Mouse (Mus musculus) skeletal muscle tissue, adult 2 months (tissue): ENCODE measurements around the gene Marcks.
A peak's percentile ranks its signal among the peaks of the same experiment; 100 is the strongest.

Experiments used
- DNase-seq: peaks from one replicate; pipeline ENCODE4 v3.0.0-alpha.2; 2012; ENCODE audit warnings: low read depth, low spot score

The Marcks gene

DNA sequence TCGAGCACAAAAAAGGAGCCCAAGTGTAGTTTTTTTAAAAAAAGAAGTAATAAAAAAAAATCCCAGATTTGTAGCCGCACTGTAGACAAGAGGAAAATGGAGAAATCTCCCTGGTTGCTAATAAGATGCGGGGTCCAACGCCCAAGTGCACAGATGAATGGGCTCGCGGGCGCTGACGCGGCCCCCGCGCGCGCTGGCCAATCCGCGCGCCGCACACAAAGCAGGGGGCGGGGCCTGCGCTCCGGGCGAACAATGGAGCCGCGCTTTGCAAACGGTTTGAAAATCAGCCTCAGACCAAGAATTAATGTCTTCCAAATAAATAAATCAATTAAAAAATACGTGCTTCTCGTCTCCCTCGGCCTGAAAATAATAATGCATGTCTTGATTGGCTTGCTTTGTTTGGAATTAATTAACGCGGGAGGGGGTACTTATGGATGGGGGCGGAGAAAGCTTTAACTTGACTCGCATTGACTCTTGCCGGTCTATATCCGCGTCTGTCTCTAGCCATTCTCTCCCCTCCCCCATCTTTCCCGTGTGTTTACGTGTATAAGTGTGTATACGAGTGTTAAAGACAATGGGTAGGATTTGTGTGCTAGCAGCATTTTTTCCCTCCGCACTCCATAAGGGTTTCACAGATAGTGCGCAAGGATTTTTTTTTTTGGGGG is at the start of gene Marcks:
Marcks (minus strand) TSS at position 143 of the 665 bp plus-strand sequence.
- peak; percentile 71 for DNase-seq

DNA sequence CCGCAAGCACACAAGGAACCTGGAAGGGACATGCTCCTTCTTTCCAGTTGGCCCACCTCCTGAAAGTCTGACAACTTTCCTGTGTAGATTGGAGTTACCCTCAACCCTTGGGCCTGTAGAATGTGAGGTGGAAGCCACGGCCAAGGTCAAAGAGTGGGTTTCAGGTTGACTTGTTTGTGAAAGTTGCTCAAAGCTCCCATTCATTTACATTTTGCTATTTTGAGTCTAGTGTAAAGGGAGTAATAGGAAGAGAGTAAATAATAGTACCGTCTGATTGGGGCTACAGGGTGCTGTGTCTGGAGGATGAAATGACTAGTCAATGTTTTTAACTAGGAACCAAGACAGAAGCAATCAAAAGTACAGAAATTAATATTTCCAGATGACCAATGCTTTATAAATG is 38.4 kb upstream of the Marcks start:
- no peak for DNase-seq

GRCm38 (mm10) chr10:37172416-37172950 is 33.8 kb upstream of the Marcks start:
- no peak for DNase-seq

GRCm38 (mm10) chr10:37171711-37172415 is 33.1 kb upstream of the Marcks start:
- no peak for DNase-seq

GRCm38 (mm10) chr10:37170878-37171277 is 32.2 kb upstream of the Marcks start:
- no peak for DNase-seq

DNA sequence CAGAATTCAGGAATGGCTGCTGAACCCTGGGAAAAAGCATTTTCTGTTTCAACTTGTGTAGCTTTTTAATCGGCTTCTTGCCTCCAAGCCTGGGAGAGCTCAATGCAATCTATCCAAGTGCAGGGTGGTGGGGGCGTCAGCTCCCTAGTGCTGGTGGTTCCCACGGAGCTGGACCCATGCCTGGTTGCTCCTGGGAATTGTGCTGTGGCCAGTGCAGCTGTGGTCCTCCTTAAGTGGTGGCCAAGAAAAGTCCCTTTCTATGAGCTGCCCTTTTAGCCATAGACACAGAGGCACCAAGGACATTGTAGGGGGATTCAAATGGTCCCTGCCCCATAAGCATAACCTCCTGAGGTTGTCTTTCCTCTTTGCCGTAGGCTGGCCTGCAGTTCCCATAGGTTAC is 31.7 kb upstream of the Marcks start:
- peak; percentile 71 for DNase-seq

- DNase-seq, result no peak
Measured at GRCm38 (mm10) chr10:37167527-37167926, 28.8 kb upstream of the Marcks start.

DNA sequence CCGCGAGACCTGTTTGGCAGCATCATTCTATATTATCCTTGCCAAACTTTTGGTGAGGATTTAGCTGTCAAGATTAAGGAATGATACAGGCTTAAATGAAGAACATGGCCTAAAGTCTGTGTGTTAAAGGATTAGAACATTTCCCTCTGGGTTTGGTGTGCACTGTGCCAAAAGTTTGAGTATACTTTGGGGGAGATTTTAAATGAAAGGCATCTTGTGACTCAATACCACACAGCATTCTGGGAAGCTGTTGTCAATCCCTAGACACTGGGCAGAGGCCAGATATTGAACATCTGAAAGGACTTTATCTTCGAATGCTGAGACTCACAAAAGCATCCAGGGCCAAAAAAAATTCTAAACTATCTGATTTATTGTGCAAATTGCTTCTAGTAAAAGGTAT is 21.0 kb upstream of the Marcks start:
- DNase-seq, result peak; percentile 52

DNA sequence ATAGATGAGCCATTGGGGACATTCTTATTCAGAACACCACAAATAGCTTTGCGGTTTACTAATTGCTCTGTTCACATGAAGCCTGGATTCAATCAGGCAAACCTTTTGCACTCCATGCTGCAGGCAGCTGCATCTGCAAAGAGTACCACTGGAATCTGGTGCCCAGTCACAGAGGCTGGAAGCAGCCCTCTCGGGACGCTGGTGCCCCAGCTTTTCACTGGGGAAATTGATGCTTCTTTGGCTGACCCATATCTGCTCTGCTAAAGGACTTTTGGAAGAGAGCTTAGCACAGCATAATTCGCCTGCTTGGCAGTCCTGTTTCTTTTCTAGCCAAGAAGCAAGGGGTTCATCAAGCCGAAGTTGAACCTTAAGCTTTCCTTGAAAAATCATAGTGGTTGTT is 18.4 kb upstream of the Marcks start:
- peak; percentile 27 for DNase-seq

GRCm38 (mm10) chr10:37155131-37155530 is 16.4 kb upstream of the Marcks start:
- DNase-seq, result no peak

DNA sequence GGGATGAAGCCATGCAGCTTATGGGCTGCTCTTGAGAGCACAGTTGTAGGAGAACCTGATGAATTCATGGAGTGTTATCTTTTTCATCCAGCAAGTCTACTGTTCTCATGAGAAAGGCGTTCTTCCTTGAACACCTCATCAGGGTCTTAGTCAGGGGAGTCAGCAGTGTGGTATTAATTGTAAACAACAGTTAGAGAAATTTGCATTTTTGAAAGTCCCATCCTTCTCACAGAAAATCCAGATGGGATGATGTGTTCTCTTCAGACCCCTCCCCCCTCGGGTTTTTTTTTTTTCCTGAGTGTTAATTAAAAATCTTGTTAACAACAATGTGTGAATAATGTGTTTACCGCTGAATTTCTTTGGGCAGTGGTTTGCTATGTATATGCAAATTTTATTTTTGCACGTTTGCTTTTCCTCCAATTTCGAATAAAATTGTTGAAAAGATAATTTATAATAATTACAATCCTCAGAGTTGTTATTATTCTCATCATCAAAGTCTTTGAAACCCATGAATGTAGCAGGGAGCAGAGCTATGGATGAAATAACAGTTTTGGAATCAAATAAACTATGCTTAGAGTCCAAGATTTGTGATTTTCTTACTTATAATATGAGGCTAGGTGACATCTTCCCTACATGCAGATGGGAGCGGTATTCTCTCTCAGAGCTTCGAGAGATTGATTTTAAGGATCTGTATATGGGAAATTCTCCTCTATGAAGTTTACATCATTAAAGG is 13.0 kb upstream of the Marcks start:
- no peak for DNase-seq

- no peak for DNase-seq
Measured at GRCm38 (mm10) chr10:37148016-37148415, 9.3 kb upstream of the Marcks start.

- DNase-seq, result no peak
Measured at GRCm38 (mm10) chr10:37145456-37145855, 6.7 kb upstream of the Marcks start.

DNA sequence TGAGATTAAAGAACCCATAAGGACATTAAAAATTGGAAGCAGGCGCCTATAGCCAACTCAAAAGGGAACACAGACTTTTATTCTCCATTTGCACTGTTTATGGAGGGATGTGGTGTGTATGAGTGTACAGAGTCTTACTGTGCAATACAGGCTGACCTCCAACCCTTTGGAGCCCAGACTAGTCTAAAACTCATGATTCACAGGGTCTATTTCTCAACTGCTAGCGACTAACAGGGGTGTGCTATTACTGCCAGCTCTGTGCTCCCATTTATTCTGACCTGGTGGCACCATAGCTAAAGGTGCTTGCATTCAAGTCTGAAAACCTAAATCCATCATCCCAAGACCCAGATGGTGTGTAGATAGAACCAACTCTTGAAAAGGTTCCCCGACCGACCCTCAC is 2.9 kb upstream of the Marcks start:
- DNase-seq, result no peak

DNA sequence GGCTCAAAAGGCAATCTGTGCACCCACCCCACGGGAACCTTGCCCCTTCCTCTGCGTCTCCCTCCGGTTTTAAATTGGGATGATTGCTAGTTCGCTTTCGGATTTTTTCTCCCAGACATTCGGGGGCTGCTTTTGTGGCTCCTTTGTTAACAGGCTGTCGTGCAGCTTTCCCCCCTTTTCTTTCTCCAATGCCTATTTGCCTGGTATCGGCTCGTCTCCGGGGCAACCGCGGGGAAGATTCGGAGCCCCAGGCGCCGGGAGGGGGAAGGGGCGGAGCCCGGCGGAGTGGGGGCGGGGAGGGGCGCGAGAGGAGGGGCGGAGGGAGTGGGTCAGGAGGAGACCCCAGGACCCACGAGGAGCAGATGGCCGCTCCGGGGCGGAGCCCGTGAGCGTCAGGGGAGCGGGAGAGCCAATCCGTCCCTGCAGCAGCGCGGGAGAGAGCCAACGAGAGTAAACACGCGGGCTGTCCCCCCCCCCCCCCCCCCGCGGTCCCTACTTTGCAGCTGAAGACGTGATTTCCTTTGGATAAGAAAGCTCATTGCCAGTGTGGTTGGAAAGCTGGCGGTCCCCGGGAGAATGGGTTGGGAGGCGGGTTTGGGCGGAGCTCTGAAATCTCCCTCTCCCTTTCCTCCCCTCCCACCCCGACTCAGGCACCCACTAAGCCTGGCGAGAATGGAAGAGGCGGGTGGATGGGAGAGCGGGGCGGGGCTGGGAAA is 2.2 kb upstream of the Marcks start:
- DNase-seq, result peak; percentile 88

DNA sequence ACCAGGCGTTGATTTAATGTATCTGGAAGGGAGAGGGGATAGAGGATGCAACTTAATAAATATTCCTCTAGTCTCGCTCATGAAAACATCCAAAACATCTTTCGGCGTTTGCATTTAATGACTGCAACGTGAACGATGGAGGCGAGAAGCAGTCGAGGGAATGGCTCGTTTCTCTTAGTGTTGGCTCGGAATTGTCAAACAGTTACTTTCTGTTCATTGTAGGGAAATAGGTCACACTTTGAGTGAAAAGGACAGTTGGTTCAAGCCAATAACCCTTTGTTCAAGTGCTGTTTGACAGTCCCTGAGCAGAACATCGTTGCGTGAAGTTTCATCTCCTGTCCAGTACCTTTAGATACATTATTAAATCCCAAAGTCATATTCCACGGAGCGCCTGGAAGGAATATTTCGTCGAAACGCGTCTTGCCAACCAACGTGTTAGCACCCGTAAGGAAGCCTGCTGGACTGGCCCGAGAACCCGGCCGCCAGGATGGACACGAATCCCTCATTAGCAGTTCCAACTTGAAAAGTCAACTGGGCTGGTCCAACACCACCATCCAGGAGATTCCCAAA is 1.5 kb upstream of the Marcks start:
- DNase-seq, result peak; percentile 26

GRCm38 (mm10) chr10:37139443-37140165 is 884 bp upstream of the Marcks start:
- DNase-seq, result peak; percentile 11

DNA sequence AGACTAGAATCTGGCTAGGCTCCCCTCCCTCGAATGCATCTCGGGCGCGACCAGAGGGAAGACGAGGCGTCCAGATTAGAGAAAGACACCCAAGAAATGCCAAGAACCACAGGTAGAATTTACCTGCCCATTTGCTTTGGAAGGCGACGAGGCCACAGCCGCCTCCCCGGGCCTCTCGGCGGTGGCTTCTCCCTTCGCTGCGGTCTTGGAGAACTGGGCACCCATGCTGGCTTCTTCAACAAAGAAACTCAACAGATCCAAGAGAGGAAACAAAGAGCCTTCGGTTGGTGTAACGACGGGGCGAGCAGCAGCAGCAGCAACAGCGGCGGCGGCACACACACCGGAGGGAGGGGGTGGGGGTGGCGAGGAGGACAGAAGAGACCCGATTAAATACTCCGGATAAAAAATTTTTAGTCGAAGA is 399 bp downstream of the Marcks start:
- DNase-seq, result peak; percentile 7

DNA sequence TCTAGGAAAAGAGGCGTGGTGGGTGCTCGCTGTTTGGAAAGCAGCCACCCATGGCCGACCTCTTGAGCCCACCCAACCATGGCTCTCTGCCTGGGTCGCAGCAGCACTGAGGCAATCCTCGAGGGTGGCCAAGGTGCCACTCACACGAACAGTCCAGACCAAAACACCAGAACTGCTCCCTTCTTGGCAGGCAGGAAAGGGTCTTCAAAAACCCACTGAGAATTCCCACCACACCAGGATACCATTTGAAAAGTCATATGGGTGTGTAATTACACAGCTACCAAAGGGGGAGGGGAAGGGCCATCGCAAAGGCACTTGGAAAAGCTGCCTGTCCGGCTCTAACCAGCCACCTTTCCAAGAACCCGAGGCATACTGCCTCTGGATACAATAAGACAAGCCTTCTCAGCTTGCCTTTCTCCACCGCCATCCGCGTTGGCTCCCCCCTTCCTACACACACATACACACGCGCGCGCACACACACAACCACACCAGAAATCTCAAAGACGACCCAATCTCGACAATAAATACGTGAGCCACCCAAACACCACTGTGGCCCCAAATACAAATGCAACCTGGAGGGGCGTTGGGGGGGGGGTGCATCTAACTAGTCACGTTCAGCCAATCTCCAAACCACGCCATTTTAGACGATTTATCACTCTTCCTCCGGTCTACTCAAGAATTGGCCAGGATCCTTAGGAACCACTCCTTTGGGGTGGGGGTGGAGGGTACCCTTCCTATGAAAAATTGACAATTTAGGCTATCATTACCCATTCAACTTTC is 999 bp downstream of the Marcks start:
- peak; percentile 47 for DNase-seq

GRCm38 (mm10) chr10:37136981-37137518 is 1.7 kb downstream of the Marcks start:
- peak; percentile 81 for DNase-seq
